Mouse (Mus musculus) lung, postnatal 4 days (tissue): Measurements from ENCODE around the gene Slc9a8.
A peak's percentile ranks its signal among the peaks of the same experiment; 100 is the strongest.

Experiments
- DNase-seq, 2 experiments: peaks; one replicate each; pipeline ENCODE4 v3.0.0; 2021

Slc9a8 gene

GRCm38 (mm10) chr2:167449331-167450275 is 28.1 kb downstream of the Slc9a8 start:
- no peak for DNase-seq

DNA sequence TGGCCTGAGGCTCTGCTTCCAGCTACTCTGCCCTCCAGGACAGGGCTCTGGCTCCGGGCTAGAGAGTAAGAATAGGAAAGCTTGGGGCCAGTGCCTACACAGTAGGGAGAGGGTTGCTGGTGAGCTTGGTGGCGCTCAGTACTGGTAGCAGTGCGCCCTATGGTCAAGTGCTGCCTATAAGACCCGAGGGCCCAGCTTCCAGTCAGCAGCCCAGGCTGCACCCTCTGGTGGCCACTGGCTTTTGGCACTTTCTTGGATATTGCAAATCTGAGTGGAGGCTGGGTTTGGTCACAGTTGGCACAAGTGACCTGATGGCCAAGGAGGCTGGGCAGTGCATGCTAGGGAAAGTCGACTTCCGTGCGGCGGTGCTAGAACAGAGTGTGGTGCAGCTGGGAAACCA is 29.1 kb downstream of the Slc9a8 start:
- DNase-seq, result no peak

GRCm38 (mm10) chr2:167453814-167454213 is 32.3 kb downstream of the Slc9a8 start:
- no peak for DNase-seq

- no peak for DNase-seq
Observed at GRCm38 (mm10) chr2:167456361-167457020, 35.0 kb downstream of the Slc9a8 start.

DNA sequence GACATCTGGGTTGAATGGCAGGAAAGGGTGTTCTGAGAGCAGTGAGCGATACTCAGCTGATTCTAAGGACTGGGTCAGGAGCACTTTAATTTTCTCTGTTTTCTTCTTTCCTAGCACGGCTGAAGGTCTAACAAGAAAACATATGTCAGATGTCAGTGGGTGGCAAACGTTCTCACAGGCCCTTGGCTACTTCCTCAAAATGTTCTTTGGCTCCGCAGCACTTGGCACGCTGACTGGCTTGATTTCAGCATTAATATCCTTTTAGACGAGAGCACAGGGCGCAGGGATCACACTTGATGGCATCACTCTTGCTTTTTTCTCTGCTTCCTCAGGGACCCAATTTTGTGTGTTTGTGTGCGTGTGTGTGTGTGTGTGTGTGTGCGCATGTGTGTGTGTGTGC is 35.7 kb downstream of the Slc9a8 start:
- no peak for DNase-seq

- no peak for DNase-seq
Observed at GRCm38 (mm10) chr2:167458548-167458947, 37.0 kb downstream of the Slc9a8 start.

- DNase-seq, result no peak
Observed at GRCm38 (mm10) chr2:167459071-167459865, 37.8 kb downstream of the Slc9a8 start.

DNA sequence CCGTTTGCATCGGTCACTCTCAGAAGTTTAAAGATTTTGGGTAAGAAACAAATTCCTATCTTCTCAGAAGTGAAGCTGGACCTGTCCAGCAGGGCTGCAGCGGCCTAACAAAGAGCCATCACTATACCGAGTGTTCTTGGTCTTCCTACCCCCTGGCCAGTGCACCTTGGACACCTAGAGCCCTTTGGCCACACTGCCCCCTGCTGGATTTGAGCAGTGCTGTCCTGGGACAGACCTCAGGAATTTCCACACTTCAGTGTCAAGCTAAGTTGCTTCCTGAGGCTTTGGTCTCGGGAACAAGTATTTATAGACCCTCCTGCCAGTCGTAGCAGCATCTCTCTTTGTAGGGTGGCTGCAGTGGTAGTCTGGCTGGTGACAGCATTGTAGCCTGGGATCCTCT is 41.4 kb downstream of the Slc9a8 start:
- DNase-seq, result peak; percentile 59 to 71

DNA sequence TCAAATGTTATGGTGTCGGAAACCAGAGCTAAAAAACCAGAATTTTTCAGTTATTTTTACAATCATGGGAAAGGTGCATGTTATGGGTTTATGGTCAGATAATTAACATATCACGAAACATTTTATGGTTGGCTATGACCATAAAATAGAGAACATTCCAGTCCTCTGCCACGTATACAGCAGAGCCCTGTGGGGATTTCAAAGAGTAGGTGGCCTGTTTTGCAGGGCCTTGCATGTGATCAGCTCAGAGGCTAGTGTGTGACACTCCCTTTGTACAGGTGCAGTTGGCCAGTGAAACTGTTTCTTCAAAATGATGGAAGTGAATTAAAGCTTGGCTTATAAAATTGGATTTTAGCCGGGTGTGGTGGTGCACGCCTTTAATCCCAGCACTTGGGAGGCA is 42.3 kb downstream of the Slc9a8 start:
- no peak for DNase-seq

GRCm38 (mm10) chr2:167465951-167466350 is 44.4 kb downstream of the Slc9a8 start:
- no peak for DNase-seq

GRCm38 (mm10) chr2:167467214-167467613 is 45.7 kb downstream of the Slc9a8 start:
- DNase-seq, result no peak

GRCm38 (mm10) chr2:167468444-167468843 is 46.9 kb downstream of the Slc9a8 start:
- DNase-seq, result no peak

- no peak for DNase-seq
Observed at GRCm38 (mm10) chr2:167470611-167471010, 49.1 kb downstream of the Slc9a8 start.

DNA sequence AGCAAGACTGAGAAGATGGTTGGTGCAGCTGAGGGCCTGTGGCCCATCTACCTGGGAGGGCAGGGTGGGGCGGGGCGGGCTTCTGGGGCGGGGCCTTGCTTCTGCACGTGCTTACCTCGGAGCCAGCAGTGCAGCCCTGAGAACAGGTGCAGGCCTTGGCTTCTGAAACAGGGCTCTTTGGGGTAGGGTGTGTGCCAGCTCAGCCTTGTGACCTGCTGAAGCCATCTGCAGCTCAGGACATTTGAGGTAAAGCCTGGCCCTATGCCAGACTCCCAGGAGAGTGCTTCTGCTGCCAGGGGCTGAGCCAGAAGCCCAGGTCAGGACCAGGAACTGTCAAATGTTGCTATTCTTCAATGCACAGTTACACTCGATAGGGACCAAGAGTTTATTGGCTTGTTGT is 50.1 kb downstream of the Slc9a8 start:
- no peak for DNase-seq

DNA sequence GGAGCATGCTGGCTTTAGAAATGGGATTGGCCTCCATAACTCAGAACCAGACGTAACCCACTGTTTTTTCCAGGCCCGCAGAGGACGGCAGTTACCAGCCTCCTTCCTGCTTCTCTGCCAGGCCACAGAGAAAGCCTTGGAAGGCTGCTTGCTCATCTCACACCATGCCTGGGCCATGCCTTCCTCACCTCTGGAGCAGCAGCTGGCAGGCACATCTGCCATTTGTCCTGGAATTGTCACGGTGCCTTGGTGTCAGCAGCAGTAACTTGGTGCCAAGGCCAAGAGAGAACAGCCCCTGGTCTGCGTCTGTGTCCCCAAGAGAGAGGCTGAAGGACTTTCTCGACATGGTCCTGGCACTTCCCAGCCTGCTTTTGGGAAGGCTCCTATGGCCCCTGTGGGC is 52.7 kb downstream of the Slc9a8 start:
- no peak for DNase-seq

- DNase-seq, result no peak
Observed at GRCm38 (mm10) chr2:167475596-167475995, 54.1 kb downstream of the Slc9a8 start.

GRCm38 (mm10) chr2:167476200-167476688 is 54.7 kb downstream of the Slc9a8 start:
- peak; percentile 56 to 74 for DNase-seq

- DNase-seq, result no peak
Observed at GRCm38 (mm10) chr2:167476762-167477161, 55.2 kb downstream of the Slc9a8 start.

DNA sequence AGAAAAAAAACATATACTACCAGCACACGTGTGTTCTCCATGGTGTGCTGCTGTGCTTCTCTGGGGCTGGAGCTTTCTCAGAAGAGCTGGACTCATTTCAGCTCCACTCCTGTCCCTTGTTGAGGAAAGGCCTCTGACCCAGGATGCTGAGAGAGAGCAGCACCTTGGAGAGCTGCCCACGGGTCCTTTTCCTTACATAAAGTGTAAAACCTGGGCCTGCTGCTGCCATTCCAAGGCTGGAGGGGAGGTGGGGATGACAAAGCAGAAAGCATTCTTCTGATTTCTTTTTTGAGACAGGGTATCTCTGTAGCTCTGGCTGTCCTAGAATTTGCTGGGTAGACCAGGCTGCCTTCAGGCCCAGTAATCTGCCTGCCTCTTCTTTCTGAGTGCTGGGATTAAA is 56.6 kb downstream of the Slc9a8 start:
- no peak for DNase-seq

GRCm38 (mm10) chr2:167479501-167479900 is 58.0 kb downstream of the Slc9a8 start:
- DNase-seq, result no peak

DNA sequence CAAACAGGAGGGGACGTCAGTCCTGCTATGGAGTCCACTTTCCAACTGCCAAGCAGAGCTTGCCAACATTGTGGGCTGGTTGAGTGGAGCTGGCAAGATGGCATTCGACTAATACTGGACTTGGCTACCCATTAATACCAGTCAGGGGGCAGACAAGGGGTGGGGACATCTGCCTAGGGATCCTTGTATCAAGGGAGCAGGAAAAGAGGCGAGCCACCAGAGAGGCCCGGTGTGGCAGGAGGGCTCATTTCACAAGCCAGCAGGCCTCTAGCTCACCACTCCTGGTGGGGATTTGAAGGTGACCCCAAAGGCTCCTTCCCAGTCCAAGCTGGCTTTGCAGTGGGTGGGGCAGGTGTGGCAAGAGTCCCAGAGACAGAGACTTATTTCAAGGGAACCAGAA is 61.2 kb downstream of the Slc9a8 start:
- no peak for DNase-seq

GRCm38 (mm10) chr2:167483081-167483826 is 61.7 kb downstream of the Slc9a8 start:
- no peak for DNase-seq
